Mouse (Mus musculus): ENCODE results near the gene Krt33a. TPM values are rescaled to one million over a fixed set of nuclear protein-coding genes. Genes with fewer than 3 reads are reported as not detected.

Gene Krt33a
- polyA plus RNA-seq, 1 experiment from 2014 or later = not detected

- no peak overlapping the region for H3K4me2 ChIP-seq
- H3K27ac ChIP-seq = no peak overlapping the region
- no peak for ATAC-seq
- no peak overlapping the region for H3K4me3 ChIP-seq
- H3K9me3 ChIP-seq (replicated peaks) = no peaks in the 10 kb centered on the region
- no peaks in the 10 kb centered on the region for H3K4me1 ChIP-seq
- H3K27me3 ChIP-seq = no peaks in the 10 kb centered on the region
- H3K36me3 ChIP-seq (ENCODE audit: poor library complexity, severe bottlenecking) = no peaks in the 10 kb centered on the region
- WGBS = 84% methylated on average over 5 of the region's 5 CpGs
- no peak overlapping the region for H3K9ac ChIP-seq
Observed at GRCm38 (mm10) chr11:100008336-100008735, 7.7 kb downstream of the Krt33a start.

- Histone ChIP-seq H3K27ac (no peak overlapping the region), H3K9me3 (replicated peaks) (0 out of 2 replicates have a peak, but pooled peaks cover 2% of the 10 kb centered on the region), H3K4me2 (no peak overlapping the region), H3K4me3 (no peak overlapping the region), H3K9ac (no peak overlapping the region), H3K27me3 (no peaks in the 10 kb centered on the region), H3K4me1 (no peaks in the 10 kb centered on the region), H3K36me3 (ENCODE audit: poor library complexity, severe bottlenecking) (no peaks in the 10 kb centered on the region)
- ATAC-seq = no peak
- 59% methylated on average over 3 of the region's 3 CpGs for WGBS
Observed at GRCm38 (mm10) chr11:100006624-100007023, 9.4 kb downstream of the Krt33a start.

- H3K9ac ChIP-seq = no peak overlapping the region
- no peaks in the 10 kb centered on the region for H3K36me3 ChIP-seq (ENCODE audit: poor library complexity, severe bottlenecking)
- 0 out of 2 replicates have a peak, but pooled peaks cover 4% of the 10 kb centered on the region for H3K9me3 ChIP-seq (replicated peaks)
- WGBS = 90% methylated on average over 8 of the region's 8 CpGs
- H3K4me3 ChIP-seq = no peak overlapping the region
- H3K27me3 ChIP-seq = no peaks in the 10 kb centered on the region
- no peaks in the 10 kb centered on the region for H3K4me1 ChIP-seq
- no peak overlapping the region for H3K27ac ChIP-seq
- no peak for ATAC-seq
- H3K4me2 ChIP-seq = no peak overlapping the region
Observed at GRCm38 (mm10) chr11:100005905-100006304, 10.1 kb downstream of the Krt33a start.

- H3K36me3 ChIP-seq (ENCODE audit: poor library complexity, severe bottlenecking) = no peaks in the 10 kb centered on the region
Observed at GRCm38 (mm10) chr11:100004846-100005245, 11.2 kb downstream of the Krt33a start.

GRCm38 (mm10) chr11:99999091-99999490 is 16.9 kb downstream of the Krt33a start:
- Histone ChIP-seq H3K4me2 (no peak overlapping the region), H3K4me1 (no peaks in the 10 kb centered on the region), H3K27ac (no peak overlapping the region), H3K36me3 (ENCODE audit: poor library complexity, severe bottlenecking) (no peaks in the 10 kb centered on the region), H3K27me3 (peaks cover 14% of the 10 kb centered on the region; the same call in 1 of the 2 replicates), H3K4me3 (no peak overlapping the region), H3K9me3 (replicated peaks) (0 out of 2 replicates have a peak, but pooled peaks cover 4% of the 10 kb centered on the region), H3K9ac (no peak overlapping the region)
- ATAC-seq = no peak
- WGBS = 92% methylated on average over 7 of the region's 7 CpGs

More at GRCm38 (mm10) chr11:100004846-100005245, 11.2 kb downstream of the Krt33a start:
- no peak overlapping the region for H3K27ac ChIP-seq
- no peaks in the 10 kb centered on the region for H3K27me3 ChIP-seq
- no peak overlapping the region for H3K4me3 ChIP-seq
- no peaks in the 10 kb centered on the region for H3K4me1 ChIP-seq
- ATAC-seq = no peak
- H3K9me3 ChIP-seq (replicated peaks) = 0 out of 2 replicates have a peak, but pooled peaks cover 4% of the 10 kb centered on the region
- no peak overlapping the region for H3K9ac ChIP-seq
- H3K4me2 ChIP-seq = no peak overlapping the region
- 31% methylated on average over 6 of the region's 6 CpGs for WGBS

- no peak for ATAC-seq
- Histone ChIP-seq H3K27me3 (peaks cover 27% of the 10 kb centered on the region), H3K9me3 (replicated peaks) (no peaks in the 10 kb centered on the region), H3K36me3 (ENCODE audit: poor library complexity, severe bottlenecking) (no peaks in the 10 kb centered on the region), H3K4me1 (no peaks in the 10 kb centered on the region), H3K27ac (no peak overlapping the region), H3K4me3 (no peak overlapping the region), H3K4me2 (no peak overlapping the region), H3K9ac (no peak overlapping the region)
- WGBS = 65% methylated on average over 4 of the region's 4 CpGs
Observed at GRCm38 (mm10) chr11:99994384-99994661, 21.7 kb downstream of the Krt33a start.

- ATAC-seq = no peak
Observed at GRCm38 (mm10) chr11:99993620-99994383, 22.2 kb downstream of the Krt33a start, which contains the start of gene Krtap17-1. Gene Krtap17-1 (minus strand): TSS chr11:99993994.

GRCm38 (mm10) chr11:99990571-99990970 is 25.4 kb downstream of the Krt33a start:
- Histone ChIP-seq H3K4me3 (no peak overlapping the region), H3K4me2 (no peak overlapping the region), H3K9ac (no peak overlapping the region), H3K27ac (no peak overlapping the region), H3K9me3 (replicated peaks) (no peaks in the 10 kb centered on the region), H3K4me1 (no peaks in the 10 kb centered on the region), H3K27me3 (peaks cover 23% of the 10 kb centered on the region), H3K36me3 (ENCODE audit: poor library complexity, severe bottlenecking) (no peaks in the 10 kb centered on the region)
- WGBS = 68% methylated on average over 3 of the region's 3 CpGs
- ATAC-seq = no peak

More at GRCm38 (mm10) chr11:99993620-99994383, 22.2 kb downstream of the Krt33a start, which contains the start of gene Krtap17-1:
- 37% methylated on average over 21 of the region's 26 CpGs for WGBS
- no peak within 1 kb of the TSS for H3K9ac ChIP-seq
- 0 out of 2 replicates have a peak within 1 kb of the TSS, but pooled peaks have one; percentile 9 for H3K4me3 ChIP-seq
- H3K27me3 ChIP-seq = peaks cover 27% of the 10 kb centered on the region
- no peaks in the 10 kb centered on the region for H3K4me1 ChIP-seq
- H3K9me3 ChIP-seq (replicated peaks) = no peaks in the 10 kb centered on the region
- H3K36me3 ChIP-seq (ENCODE audit: poor library complexity, severe bottlenecking) = no peaks in the 10 kb centered on the region
- no peak within 1 kb of the TSS for H3K27ac ChIP-seq
- H3K4me2 ChIP-seq = peak within 1 kb of the TSS; percentile 40

GRCm38 (mm10) chr11:99989881-99990405 is 26.1 kb downstream of the Krt33a start:
- 79% methylated on average over 6 of the region's 6 CpGs for WGBS
- H3K9me3 ChIP-seq (replicated peaks) = no peaks in the 10 kb centered on the region
- H3K27me3 ChIP-seq = peaks cover 18% of the 10 kb centered on the region
- H3K9ac ChIP-seq = no peak overlapping the region
- H3K4me1 ChIP-seq = no peaks in the 10 kb centered on the region
- H3K4me3 ChIP-seq = no peak overlapping the region
- no peak overlapping the region for H3K27ac ChIP-seq
- no peak for ATAC-seq
- no peaks in the 10 kb centered on the region for H3K36me3 ChIP-seq (ENCODE audit: poor library complexity, severe bottlenecking)
- no peak overlapping the region for H3K4me2 ChIP-seq

GRCm38 (mm10) chr11:99988530-99988929 is 27.5 kb downstream of the Krt33a start:
- no peak overlapping the region for H3K9ac ChIP-seq
- ATAC-seq = no peak
- no peaks in the 10 kb centered on the region for H3K9me3 ChIP-seq (replicated peaks)
- WGBS = 89% methylated on average over 3 of the region's 3 CpGs
- H3K27me3 ChIP-seq = peaks cover 9% of the 10 kb centered on the region
- H3K4me3 ChIP-seq = no peak overlapping the region
- H3K36me3 ChIP-seq (ENCODE audit: poor library complexity, severe bottlenecking) = no peaks in the 10 kb centered on the region
- no peaks in the 10 kb centered on the region for H3K4me1 ChIP-seq
- H3K27ac ChIP-seq = no peak overlapping the region
- no peak overlapping the region for H3K4me2 ChIP-seq

- Histone ChIP-seq H3K36me3 (ENCODE audit: poor library complexity, severe bottlenecking) (no peaks in the 10 kb centered on the region), H3K4me1 (no peaks in the 10 kb centered on the region), H3K27me3 (no peaks in the 10 kb centered on the region), H3K27ac (peak within 1 kb of the TSS; percentile 67), H3K9me3 (replicated peaks) (no peaks in the 10 kb centered on the region), H3K4me2 (no peak within 1 kb of the TSS), H3K9ac (no peak within 1 kb of the TSS), H3K4me3 (no peak within 1 kb of the TSS)
- ATAC-seq = no peak
- WGBS = 91% methylated on average over 8 of the region's 8 CpGs
Observed at GRCm38 (mm10) chr11:99986180-99986647, 29.8 kb downstream of the Krt33a start, which contains the start of gene Krtap16-1. Gene Krtap16-1 (minus strand): TSS chr11:99986597.

GRCm38 (mm10) chr11:99985291-99986092 is 30.5 kb downstream of the Krt33a start:
- Histone ChIP-seq H3K36me3 (ENCODE audit: poor library complexity, severe bottlenecking) (no peaks in the 10 kb centered on the region), H3K4me3 (no peak overlapping the region), H3K27me3 (no peaks in the 10 kb centered on the region), H3K9me3 (replicated peaks) (no peaks in the 10 kb centered on the region), H3K4me2 (no peak overlapping the region), H3K4me1 (no peaks in the 10 kb centered on the region), H3K9ac (no peak overlapping the region), H3K27ac (peak overlapping the region; percentile 67)
- peak; percentile 90 for ATAC-seq
- WGBS = 83% methylated on average over 20 of the region's 20 CpGs

All from forebrain, embryonic 13.5 days (tissue).